Mouse (Mus musculus): ENCODE measurements around the gene Shroom3.

Gene Shroom3

GRCm38 (mm10) chr5:92886141-92886540 lies 202.9 kb downstream of the Shroom3 start:
- DNase-seq (ENCODE audit: extremely low spot score, low read depth, low spot score), result no peak

- DNase-seq (ENCODE audit: extremely low spot score, low read depth, low spot score), result no peak
These were observed 204.3 kb downstream of the Shroom3 start for GRCm38 (mm10) chr5:92887501-92887900.

- no peak for DNase-seq (ENCODE audit: extremely low spot score, low read depth, low spot score)
These were observed 205.5 kb downstream of the Shroom3 start for GRCm38 (mm10) chr5:92888628-92889241.

DNA sequence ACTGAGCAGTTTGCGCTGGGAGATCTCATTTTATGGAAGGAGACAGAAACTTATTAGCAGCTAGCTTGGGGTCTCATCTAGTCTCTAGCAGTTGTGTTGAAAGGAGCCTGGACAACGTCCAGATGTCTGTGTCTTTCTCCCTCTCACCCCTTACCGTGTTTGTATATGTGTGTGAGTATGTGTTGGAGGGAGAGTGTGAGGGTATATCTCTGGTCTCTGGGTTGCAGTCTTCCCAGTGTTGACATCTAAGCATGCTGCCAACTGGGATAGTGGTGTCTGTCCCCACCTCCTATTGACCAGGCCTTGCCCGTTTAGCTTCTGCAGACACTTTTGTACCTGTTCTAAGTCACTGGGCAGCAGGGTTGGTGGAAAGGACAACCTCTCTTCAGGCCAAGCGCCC lies 207.7 kb downstream of the Shroom3 start:
- DNase-seq (ENCODE audit: extremely low spot score, low read depth, low spot score), result no peak

DNA sequence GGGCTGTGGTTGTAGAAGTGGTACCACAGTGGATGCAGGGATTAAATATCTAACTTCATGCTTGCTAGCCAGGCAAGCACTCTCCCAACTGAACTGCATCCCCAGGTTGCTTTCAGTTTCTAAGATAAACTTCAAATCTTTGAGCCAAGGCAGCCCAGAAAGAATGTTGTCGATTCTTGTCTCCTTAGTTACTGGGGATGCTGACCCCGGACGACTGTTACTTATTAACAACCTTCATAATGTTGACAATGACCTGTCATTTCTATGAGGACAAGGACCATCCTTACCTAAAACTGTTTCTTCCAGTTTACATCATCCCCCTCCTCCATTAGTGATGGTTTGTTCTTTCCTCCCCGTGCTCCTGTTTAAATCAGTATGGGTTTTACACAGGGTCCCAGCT lies 210.0 kb downstream of the Shroom3 start:
- DNase-seq (ENCODE audit: extremely low spot score, low read depth, low spot score), result no peak

DNA sequence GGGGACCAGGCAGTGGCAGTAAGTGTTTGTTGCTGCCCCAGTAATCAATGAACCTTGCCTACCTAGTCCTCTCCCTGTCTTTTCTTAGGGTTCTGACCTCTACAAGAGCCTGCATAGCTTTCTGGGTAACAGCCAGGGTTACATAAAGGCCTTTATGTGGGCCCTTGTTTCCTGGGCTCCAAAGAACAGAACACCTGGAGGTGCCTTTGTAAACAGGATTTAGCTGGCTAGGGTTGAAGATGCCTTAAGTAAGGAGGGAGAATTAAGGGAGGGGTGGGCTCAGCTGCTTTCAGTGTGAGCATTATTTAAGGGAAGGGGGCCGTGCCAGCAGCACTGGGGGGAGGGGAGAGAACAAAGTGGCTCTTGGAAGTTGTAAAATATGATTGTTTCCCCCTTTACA lies 210.5 kb downstream of the Shroom3 start:
- DNase-seq (ENCODE audit: extremely low spot score, low read depth, low spot score), result no peak

DNA sequence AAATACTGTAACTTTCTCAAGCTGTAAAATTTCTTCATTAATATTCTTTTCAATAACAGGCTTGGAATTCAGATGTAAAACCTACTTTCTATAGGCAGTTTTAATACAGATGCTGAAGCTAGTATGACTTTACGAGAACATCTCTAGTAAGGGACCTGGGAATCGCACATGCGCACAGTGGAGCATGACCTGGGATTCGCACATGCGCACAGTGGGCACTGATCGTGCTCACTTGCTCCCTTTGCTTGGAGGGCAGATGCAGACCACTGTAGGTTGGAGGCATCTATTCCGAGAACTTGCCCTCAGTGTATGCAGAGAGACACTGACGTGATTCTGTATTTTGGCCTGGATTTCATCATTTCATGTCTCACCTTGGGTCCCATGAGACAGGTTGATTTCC lies 212.6 kb downstream of the Shroom3 start:
- no peak for DNase-seq (ENCODE audit: extremely low spot score, low read depth, low spot score)

DNA sequence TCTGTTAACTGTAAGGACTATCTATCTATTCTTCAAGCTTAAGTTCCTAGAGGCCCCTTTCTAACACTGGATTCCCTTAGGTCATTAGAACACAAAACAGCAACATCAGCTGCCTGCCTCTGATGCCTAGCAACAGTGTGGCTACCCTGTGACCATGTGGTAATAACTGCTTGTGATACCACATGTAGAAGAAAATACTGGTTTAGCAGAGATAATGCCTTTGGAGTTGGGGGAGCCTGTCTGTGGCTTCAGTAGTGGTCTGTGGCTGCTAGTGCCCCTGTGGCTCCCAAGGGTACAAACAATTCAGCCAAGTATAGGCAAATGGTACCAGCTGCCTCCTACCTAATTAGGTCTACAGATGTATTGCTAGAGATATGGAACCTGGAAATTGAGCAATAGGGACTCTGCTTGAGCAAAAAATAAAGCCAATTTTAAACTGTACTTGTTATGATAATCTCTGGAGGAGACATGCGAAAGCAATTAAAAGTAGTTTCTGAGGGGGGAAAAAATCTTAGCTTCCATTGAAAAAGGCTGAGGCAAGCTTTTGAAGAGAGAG lies 213.6 kb downstream of the Shroom3 start:
- no peak for DNase-seq (ENCODE audit: extremely low spot score, low read depth, low spot score)

- DNase-seq (ENCODE audit: extremely low spot score, low read depth, low spot score), result no peak
These were observed 214.8 kb downstream of the Shroom3 start for GRCm38 (mm10) chr5:92897766-92898745.

DNA sequence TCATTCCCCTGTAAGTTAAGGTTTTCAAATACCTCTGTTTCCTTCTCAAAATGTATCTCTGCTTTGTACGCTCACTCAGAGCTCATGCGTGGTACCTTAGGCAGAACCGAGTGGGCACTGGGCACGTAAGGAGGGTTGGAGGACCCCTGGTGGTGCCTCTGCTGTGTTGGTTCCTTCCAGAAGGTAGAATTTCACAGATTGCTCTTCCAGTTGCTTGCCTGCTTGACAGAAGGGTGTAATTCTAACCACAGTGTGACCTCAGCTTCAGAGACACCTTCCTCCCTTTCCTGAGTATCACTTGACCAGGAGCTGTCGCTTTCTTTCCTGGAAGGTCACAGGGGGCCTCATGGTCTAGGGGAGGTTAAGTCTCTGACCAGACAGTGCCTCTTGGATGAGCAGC lies 217.2 kb downstream of the Shroom3 start:
- no peak for DNase-seq (ENCODE audit: extremely low spot score, low read depth, low spot score)

- no peak for DNase-seq (ENCODE audit: extremely low spot score, low read depth, low spot score)
These were observed 218.6 kb downstream of the Shroom3 start for GRCm38 (mm10) chr5:92901870-92902269.

DNA sequence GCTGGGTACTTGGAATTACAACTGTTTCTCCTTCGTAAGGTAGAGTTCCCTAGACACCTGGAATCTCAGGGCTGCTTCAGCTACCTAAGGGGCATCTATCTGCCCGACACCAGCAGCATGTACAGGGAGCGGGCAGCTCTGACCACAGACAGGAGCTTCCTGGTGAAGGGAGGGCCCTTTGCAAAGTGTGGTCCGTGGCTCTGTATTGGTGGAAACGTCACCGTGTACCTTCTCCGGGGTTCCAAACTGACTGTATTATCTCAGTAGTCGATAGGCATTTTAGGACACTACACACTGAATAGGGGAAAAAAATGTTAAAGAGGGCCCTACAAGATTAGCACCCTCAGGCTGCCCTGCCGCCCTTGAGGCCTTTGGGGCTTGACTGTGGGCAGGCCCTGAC lies 221.9 kb downstream of the Shroom3 start:
- DNase-seq (ENCODE audit: extremely low spot score, low read depth, low spot score), result no peak

DNA sequence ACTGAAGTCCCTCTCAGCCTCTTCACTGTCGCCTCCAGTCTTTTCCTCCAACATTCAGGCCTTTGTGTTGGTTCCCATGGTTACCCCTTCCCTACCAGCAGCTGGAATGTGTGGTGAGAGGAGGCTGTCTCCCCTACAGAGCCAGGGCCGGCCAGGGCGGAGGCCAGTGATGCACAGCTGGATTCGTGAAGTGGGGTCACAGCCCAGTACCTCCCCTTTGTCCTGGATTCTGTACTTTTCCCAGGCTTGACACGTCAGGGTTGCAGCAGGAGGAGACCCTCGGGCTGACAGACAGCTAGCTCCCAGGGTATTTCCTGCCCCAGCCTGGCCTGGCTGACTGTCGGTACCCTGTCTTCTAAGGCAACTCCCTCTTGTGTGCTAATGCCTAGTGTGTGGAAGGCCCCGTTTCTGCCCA lies 222.4 kb downstream of the Shroom3 start:
- DNase-seq (ENCODE audit: extremely low spot score, low read depth, low spot score), result no peak

DNA sequence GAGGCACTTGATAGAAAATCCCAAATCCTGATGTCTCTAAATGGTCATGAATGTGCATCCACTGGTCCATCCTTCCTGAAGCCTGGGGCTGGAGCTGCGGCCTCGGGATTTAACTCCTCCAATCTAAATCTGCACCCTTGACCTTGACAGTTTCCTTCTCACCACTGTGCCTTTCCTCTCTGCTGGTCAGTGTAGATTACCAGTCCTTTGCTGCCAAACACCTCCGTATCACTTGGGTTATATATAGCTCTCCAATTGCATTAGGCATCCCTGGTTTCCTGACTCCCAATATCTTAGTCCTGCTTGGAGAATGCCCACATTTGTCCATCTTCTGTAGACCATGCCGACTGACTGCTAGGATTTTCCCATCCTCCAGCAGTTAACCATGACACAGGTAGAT lies 225.0 kb downstream of the Shroom3 start:
- DNase-seq (ENCODE audit: extremely low spot score, low read depth, low spot score), result no peak

DNA sequence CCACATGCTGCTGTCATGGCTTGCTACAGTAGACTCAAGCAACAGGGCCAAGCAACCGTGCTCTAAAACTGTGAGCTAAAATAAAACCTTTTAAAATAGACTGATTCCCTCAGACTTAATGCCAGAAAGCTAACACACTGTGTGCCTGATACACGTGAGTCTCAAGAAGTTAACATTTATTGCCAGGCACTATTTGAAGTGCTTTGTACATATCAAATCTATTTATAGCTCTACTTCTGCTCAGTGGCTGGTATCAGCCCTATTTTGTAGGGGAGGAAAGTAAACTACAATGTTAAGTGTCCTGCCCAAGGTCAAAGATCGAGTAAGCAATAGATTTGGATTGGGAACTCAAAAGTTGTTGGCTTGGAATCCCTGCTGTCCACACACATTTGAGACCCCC lies 227.6 kb downstream of the Shroom3 start:
- DNase-seq (ENCODE audit: extremely low spot score, low read depth, low spot score), result no peak

GRCm38 (mm10) chr5:92915421-92915820 lies 232.2 kb downstream of the Shroom3 start:
- DNase-seq (ENCODE audit: extremely low spot score, low read depth, low spot score), result no peak

GRCm38 (mm10) chr5:92917755-92918154 lies 234.5 kb downstream of the Shroom3 start:
- no peak for DNase-seq (ENCODE audit: extremely low spot score, low read depth, low spot score)

- DNase-seq (ENCODE audit: extremely low spot score, low read depth, low spot score), result no peak
These were observed 234.9 kb downstream of the Shroom3 start for GRCm38 (mm10) chr5:92918170-92918569.

DNA sequence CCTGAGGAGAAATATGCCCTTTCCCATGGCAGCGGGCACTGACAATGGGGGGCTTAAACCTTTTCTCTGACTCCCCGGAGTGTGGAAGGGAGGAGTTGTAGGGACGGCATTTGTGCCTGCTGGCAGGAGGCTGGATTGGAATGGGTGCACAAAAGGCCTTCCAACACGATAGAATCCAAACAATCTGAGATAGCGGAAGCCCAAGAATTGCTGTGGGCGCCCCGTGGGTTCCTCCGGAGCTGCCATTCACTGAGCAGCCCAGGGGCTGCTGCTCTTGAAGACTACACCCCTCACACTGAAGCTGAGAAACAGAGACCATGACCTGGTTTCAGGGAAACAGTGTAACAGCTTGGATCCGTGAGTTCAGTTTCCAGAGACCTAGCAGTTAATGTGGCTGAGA lies 235.6 kb downstream of the Shroom3 start:
- DNase-seq (ENCODE audit: extremely low spot score, low read depth, low spot score), result no peak

- no peak for DNase-seq (ENCODE audit: extremely low spot score, low read depth, low spot score)
These were observed 236.2 kb downstream of the Shroom3 start for GRCm38 (mm10) chr5:92919390-92919789.

DNA sequence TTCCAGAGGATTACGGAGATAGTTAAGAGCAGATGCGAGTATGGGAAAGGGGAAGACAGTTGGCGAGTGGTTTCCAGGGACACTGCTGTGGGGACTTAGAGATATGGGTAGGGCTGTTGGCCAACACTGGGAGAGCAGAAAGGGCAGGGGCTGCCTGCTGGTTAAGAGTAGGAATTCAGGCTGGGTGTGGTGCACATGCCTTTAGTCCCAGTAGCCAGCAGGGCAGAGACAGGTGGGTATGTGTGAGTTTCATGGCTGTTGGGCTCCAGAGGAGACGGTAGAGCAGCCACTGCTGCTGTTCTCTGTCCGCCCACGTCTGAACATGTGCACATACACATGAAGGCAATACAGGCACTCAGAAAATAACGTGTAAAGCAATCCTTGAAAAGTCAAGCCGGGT lies 237.7 kb downstream of the Shroom3 start:
- no peak for DNase-seq (ENCODE audit: extremely low spot score, low read depth, low spot score)

DNA sequence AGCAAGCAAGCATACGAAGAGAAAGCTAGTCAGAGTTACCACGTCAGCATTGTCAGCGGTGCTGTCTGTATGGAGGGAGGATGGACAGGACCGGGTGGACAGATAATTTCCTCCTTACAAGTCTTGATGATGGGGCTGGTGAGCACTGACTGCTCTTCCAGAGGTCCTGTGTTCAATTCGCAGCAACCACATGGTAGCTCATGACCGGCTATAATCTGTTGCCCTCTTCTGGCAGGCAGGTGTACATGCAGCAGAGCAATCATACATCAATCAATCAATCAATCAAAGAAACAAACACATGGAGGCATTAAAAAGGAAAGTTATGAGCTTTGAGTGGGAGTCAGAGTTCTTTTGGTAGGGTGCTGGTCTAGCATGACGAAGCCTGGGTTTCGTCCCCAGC lies 238.5 kb downstream of the Shroom3 start:
- no peak for DNase-seq (ENCODE audit: extremely low spot score, low read depth, low spot score)

Data from hindlimb bud, embryonic 11.5 days (tissue).